Mouse (Mus musculus) limb, embryonic 12.5 days (tissue): ENCODE results near the gene Ugt1a9. TPM values are rescaled to one million over a fixed set of nuclear protein-coding genes. Genes with fewer than 3 reads are reported as not detected.
"Not testable (repeated sequence)": the region's sequence is repeated elsewhere in the genome, so short reads cannot be mapped to it uniquely, and the experiment has no call there.

ENCODE experiments used
- ATAC-seq: fragments of 200-750 bp; cut with Nextera tagmentation; 2 replicates; pipeline ENCODE4 v1.8.0; 2017; ENCODE audit warnings: low read depth, moderate TSS enrichment; ENCODE audit not compliant: insufficient number of reproducible peaks, insufficient read depth, low FRiP score, low TSS enrichment
- H3K27ac ChIP-seq: fragments of 300-500 bp; sonication (generic); 2 replicates; pipeline ENCODE4 v1.5.1; 2016; ENCODE audit warnings: mild to moderate bottlenecking, moderate library complexity
- H3K27me3 ChIP-seq: fragments of 300-500 bp; sonication (generic); 2 replicates; pipeline ENCODE4 v1.6.1; 2016; ENCODE audit warnings: mild to moderate bottlenecking, moderate library complexity
- H3K36me3 ChIP-seq: fragments of 300-500 bp; sonication (generic); 2 replicates; pipeline ENCODE4 v1.6.1; 2016; ENCODE audit warnings: mild to moderate bottlenecking, moderate library complexity
- H3K4me1 ChIP-seq: fragments of 300-500 bp; sonication (generic); replicated peaks from 2 replicates; pipeline ENCODE4 v1.6.1; 2016
- H3K4me2 ChIP-seq: fragments of 300-500 bp; sonication (generic); 2 replicates; pipeline ENCODE4 v1.6.1; 2016; ENCODE audit warnings: mild to moderate bottlenecking, moderate library complexity
- H3K4me3 ChIP-seq: fragments of 300-500 bp; sonication (generic); replicated peaks from 2 replicates; pipeline ENCODE4 v1.5.1; 2016; ENCODE audit warnings: mild to moderate bottlenecking
- H3K9ac ChIP-seq: fragments of 300-500 bp; sonication (generic); replicated peaks from 2 replicates; pipeline ENCODE4 v1.6.1; 2016; ENCODE audit warnings: mild to moderate bottlenecking, moderate library complexity
- H3K9me3 ChIP-seq: fragments of 300-500 bp; sonication (generic); 2 replicates; pipeline ENCODE4 v1.6.1; 2016; ENCODE audit warnings: mild to moderate bottlenecking, moderate library complexity
- WGBS: fragments of 180-500 bp; shearing (Covaris S2); methylation state at CpG from one replicate; pipeline ENCODE4 v1.1.7; 2016; 5-methylcytosine and 5-hydroxymethylcytosine counted together
- polyA plus RNA-seq: library from polyadenylated mRNA; unstranded; fragments of >200 nt; fragmentation: Nextera tagmentation; extraction: Ambion mirVana; gene quantifications from 2 replicates; pipeline ENCODE4 v1.2.1, GENCODE M21; 2016

Ugt1a9 gene
- not detected in 2 replicates for polyA plus RNA-seq

DNA sequence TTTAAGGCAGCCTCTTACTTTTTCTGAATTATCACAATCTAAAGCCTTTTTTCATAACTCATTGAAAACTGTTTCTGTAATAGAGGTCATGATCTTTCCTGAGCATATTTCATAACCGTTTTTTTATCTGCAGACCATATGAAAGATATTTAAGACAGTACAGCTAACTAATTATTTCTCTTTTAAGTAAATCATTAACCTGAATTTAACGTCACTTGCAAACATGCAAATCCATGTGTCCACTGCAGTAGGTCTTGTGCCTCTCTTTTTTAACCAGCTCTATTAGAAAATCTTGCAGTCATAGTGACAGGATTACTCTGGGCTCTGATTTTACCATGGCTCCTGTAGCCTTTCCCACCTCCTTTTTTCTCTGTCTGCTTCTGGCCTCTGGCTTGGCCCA lies at the start of gene Ugt1a9:
Gene Ugt1a9 (plus strand): TSS at position 306 of the 400 bp plus-strand sequence.
- WGBS, result 69% methylated on average over 2 of the region's 2 CpGs
- ATAC-seq, result no peak
- H3K9ac ChIP-seq, result no peak within 1 kb of the TSS
- no peak within 1 kb of the TSS for H3K4me3 ChIP-seq
- H3K27me3 ChIP-seq, result no peaks in the 10 kb centered on the region
- no peak within 1 kb of the TSS for H3K4me2 ChIP-seq
- no peak within 1 kb of the TSS for H3K27ac ChIP-seq
- H3K9me3 ChIP-seq, result no peaks in the 10 kb centered on the region
- H3K4me1 ChIP-seq, result no peaks in the 10 kb centered on the region
- no peaks in the 10 kb centered on the region for H3K36me3 ChIP-seq

DNA sequence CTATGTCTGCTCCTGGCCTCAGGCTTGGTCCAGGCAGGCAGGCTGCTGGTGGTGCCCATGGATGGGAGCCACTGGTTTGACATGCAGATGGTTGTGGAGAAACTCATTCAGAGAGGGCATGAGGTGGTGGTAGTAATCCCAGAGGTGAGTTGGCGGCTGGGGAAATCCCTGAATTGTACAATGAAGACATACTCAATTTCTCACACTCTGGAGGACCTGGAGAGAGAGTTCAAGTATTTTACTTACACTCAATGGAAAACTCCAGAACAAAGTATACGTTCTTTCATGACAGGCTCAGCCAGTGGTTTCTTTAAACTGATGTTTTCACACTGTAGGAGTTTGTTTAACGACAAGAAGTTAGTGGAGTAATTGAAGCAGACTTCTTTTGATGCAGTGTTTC lies 45.4 kb upstream of the Ugt1a9 start:
- whole genome bisulfite sequencing, result 76% methylated on average over 3 of the region's 3 CpGs
- H3K4me3 ChIP-seq, H3K36me3 ChIP-seq, H3K9me3 ChIP-seq, ATAC-seq, H3K4me1 ChIP-seq, H3K27ac ChIP-seq, H3K9ac ChIP-seq, H3K27me3 ChIP-seq, H3K4me2 ChIP-seq: not testable (repeated sequence)

DNA sequence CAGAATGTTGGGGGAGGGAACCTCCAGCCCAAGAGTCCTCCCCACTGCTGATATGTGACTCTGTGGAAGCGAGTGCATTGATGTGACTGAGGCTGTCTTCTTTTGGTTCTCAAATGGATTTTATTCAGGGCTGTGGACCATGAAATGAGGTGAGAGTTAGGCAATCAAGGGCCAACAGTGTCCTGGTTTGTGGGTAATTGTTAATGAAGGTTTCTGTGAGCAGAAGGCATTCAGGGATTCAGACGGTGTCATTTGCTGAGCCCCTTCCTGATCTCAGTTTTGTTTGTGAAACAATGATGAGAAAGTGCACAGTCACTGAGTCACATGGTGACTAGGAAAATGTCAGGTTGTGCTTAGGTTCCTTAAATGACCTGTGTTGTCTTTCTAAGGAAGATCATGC lies 27.6 kb upstream of the Ugt1a9 start:
- WGBS, result 86% methylated on average over 1 of the region's 2 CpGs
- H3K27me3 ChIP-seq, ATAC-seq, H3K36me3 ChIP-seq, H3K4me3 ChIP-seq, H3K9me3 ChIP-seq, H3K9ac ChIP-seq, H3K4me1 ChIP-seq, H3K4me2 ChIP-seq, H3K27ac ChIP-seq: not testable (repeated sequence)

DNA sequence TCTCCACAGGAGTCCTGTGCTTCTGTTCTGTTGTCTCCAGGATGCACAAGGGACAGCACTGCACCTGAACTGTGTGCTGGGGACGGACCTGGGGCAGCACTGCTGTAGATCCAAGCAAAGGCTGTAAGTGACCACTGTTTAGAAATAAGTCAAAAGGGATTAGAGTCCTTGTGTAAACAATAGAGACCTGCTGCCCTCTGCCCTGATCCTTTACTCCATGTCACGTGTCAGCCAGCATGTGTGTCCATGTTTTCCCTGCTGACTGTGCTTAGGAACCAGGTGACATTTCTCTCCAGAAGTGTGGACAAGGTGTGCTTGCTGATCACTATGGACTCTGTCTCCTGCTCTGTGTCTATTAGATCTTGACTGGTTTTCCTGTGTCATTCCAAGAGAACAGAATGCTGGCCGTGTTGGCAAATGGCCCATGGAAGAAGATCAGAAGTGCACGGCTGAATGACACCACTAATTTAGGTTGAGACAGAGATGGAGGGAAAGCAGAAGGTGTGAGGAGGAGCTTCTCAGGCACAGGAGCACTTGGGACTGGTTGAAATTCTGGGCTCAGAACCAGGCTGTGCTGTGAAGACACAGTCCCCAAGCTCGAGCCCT lies 25.7 kb upstream of the Ugt1a9 start:
- not testable (repeated sequence) for H3K9ac ChIP-seq, H3K4me3 ChIP-seq, H3K9me3 ChIP-seq, H3K4me1 ChIP-seq, ATAC-seq, H3K27ac ChIP-seq, H3K4me2 ChIP-seq, H3K27me3 ChIP-seq, H3K36me3 ChIP-seq
- WGBS, result 71% methylated on average over 4 of the region's 5 CpGs

DNA sequence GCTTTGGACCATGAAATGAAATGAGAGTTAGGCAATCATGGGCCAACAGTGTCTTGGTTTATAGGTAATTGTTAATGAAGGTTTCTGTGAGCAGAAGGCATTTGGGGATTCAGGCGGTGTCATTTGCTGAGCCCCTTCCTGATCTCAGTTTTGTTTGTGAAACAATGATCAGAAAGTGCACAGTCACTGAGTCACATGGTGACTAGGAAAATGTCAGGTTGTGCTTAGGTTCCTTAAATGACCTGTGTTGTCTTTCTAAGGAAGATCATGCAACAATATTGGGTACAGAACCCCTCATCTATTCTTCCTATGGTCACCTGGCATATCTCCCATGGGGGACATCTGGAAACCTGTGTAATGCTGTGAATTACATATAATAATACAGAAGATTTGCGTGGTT lies 23.2 kb upstream of the Ugt1a9 start:
- H3K4me3 ChIP-seq, H3K36me3 ChIP-seq, H3K9ac ChIP-seq, H3K4me2 ChIP-seq, ATAC-seq, H3K4me1 ChIP-seq, H3K9me3 ChIP-seq, H3K27me3 ChIP-seq, H3K27ac ChIP-seq: not testable (repeated sequence)
- 89% methylated on average over 2 of the region's 2 CpGs for WGBS

DNA sequence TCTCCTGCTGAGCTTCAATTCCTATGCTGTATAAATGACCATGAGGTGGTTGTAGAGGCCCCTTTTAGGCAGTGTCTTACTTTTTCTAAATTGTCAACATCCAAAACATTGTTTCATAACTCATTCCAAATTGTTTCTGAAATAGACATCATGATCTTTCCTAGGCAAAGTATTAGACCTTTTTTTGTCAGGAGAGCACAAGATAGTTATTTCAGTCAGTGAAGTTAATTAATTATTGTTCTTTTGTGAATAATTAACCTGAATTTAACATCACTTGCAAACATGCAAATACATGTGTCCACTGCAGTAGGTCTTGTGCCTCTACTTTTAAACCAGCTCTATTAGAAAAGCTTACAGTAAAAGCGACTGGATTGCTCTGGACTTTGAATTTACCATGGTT lies 15.5 kb upstream of the Ugt1a9 start, which contains the start of gene Ugt1a10:
Gene Ugt1a10 (plus strand): TSS at position 301 of the 400 bp plus-strand sequence.
- no peaks in the 10 kb centered on the region for H3K36me3 ChIP-seq
- no peaks in the 10 kb centered on the region for H3K27me3 ChIP-seq
- H3K9me3 ChIP-seq, result no peaks in the 10 kb centered on the region
- H3K27ac ChIP-seq, result no peak within 1 kb of the TSS
- WGBS, result 76% methylated on average over 1 of the region's 1 CpGs
- H3K4me1 ChIP-seq, result no peaks in the 10 kb centered on the region
- H3K4me2 ChIP-seq, result no peak within 1 kb of the TSS
- ATAC-seq, result no peak
- no peak within 1 kb of the TSS for H3K9ac ChIP-seq
- H3K4me3 ChIP-seq, result no peak within 1 kb of the TSS

DNA sequence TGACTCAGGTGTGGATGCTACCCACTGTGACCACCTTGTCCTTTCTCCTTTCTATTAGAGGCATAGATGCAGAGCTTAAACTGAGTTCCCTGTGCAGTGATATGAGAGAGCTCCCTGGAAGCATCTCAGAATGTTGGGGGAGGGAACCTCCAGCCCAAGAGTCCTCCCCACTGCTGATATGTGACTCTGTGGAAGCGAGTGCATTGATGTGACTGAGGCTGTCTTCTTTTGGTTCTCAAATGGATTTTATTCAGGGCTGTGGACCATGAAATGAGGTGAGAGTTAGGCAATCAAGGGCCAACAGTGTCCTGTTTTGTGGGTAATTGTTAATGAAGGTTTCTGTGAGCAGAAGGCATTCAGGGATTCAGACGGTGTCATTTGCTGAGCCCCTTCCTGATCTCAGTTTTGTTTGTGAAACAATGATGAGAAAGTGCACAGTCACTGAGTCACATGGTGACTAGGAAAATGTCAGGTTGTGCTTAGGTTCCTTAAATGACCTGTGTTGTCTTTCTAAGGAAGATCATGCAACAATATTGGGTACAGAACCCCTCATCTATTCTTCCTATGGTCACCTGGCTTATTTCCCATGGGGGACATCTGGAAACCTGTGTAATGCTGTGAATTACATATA lies 4.0 kb upstream of the Ugt1a9 start:
- H3K4me3 ChIP-seq, H3K4me2 ChIP-seq, H3K4me1 ChIP-seq, H3K27me3 ChIP-seq, H3K9me3 ChIP-seq, H3K36me3 ChIP-seq, H3K9ac ChIP-seq, ATAC-seq, H3K27ac ChIP-seq: not testable (repeated sequence)
- 83% methylated on average over 1 of the region's 2 CpGs for WGBS

DNA sequence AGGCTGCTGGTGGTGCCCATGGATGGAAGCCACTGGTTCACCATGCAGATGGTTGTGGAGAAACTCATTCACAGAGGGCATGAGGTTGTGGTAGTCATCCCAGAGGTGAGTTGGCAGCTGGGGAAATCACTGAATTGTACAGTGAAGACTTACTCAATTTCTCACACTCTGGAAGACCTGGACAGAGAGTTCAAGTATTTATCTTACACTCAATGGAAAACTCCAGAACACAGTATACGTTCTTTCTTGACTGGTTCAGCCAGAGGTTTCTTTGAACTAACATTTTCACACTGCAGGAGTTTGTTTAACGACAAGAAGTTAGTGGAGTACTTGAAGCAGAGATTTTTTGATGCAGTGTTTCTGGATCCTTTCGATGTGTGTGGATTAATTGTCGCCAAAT lies 302 bp downstream of the Ugt1a9 start:
- Histone ChIP-seq H3K27me3 (no peaks in the 10 kb centered on the region), H3K9ac (no peak overlapping the region), H3K36me3 (no peaks in the 10 kb centered on the region), H3K4me2 (no peak overlapping the region), H3K4me3 (no peak overlapping the region), H3K27ac (no peak overlapping the region), H3K4me1 (no peaks in the 10 kb centered on the region), H3K9me3 (no peaks in the 10 kb centered on the region)
- no peak for ATAC-seq
- WGBS, result 85% methylated on average over 4 of the region's 4 CpGs

DNA sequence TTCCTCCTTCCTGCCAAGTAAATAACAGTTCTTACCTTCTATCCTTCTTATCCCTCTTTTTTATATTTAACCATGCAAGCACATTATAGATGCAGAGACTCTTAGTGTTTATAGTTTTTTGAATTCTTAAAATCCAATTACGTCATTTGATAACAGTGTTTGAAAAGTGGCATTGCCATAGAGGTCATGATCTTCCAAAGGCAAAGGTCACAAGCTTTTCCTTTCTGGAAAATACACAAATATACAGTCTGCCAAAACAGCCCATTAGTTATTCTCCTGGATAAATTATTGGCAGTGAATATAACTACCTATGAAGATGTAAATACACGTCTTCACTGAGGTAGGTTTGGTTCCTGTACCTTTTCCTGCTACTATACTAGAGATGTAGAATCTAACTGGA lies 3.9 kb downstream of the Ugt1a9 start:
- no peak for ATAC-seq
- 81% methylated on average over 2 of the region's 2 CpGs for WGBS
- Histone ChIP-seq H3K4me3 (no peak overlapping the region), H3K27me3 (no peaks in the 10 kb centered on the region), H3K4me1 (no peaks in the 10 kb centered on the region), H3K9me3 (no peaks in the 10 kb centered on the region), H3K36me3 (no peaks in the 10 kb centered on the region), H3K4me2 (no peak overlapping the region), H3K9ac (no peak overlapping the region), H3K27ac (no peak overlapping the region)

DNA sequence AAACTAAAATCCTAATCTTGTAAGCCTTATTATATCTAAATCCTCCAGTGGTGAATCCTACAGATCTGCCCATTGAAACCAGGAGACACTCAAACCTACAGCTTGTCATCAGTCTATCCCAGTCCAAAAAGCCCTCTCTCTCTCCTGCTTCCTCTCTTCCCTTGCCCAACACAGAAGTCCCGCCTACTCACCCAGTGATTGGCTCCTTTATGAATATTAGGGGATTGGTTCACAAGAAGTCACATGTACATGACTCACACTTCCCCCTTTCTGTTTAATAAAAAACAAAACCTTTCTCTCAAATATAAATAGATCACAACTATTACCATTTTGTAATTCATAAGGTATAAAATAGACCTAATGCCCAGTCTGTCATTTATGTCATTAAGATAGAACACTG lies 6.5 kb downstream of the Ugt1a9 start:
- Histone ChIP-seq H3K4me2 (no peak overlapping the region), H3K9ac (no peak overlapping the region)

DNA sequence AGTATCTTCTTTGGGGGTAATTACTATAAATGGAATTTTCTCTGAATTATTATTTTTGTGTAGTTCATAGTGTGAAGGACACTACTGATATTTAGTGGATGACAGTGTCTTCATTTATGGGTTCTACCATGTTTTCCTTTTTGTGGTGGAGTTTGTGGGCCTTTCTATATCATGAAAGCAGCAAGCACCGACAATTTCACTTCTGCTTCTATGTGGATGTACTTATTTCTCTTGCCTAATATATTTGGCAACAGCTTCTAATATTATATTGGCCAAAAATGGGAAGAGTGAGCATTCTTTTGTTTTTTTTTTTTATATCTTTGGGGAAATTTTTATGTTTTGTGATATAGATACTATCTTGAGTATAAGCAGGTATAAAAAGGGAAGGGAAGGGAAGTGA lies 11.1 kb downstream of the Ugt1a9 start:
- no peaks in the 10 kb centered on the region for H3K27me3 ChIP-seq
- H3K4me1 ChIP-seq, result no peaks in the 10 kb centered on the region
- H3K4me2 ChIP-seq, result no peak overlapping the region
- ATAC-seq, result no peak
- no peaks in the 10 kb centered on the region for H3K36me3 ChIP-seq
- no peak overlapping the region for H3K27ac ChIP-seq
- whole genome bisulfite sequencing, result 98% methylated on average over 1 of the region's 1 CpGs
- no peak overlapping the region for H3K9ac ChIP-seq
- H3K4me3 ChIP-seq, result no peak overlapping the region
- H3K9me3 ChIP-seq, result no peaks in the 10 kb centered on the region

More for the DNA sequence above, 6.5 kb downstream of the Ugt1a9 start:
- Histone ChIP-seq H3K4me3 (no peak overlapping the region), H3K4me1 (no peaks in the 10 kb centered on the region), H3K36me3 (no peaks in the 10 kb centered on the region), H3K27me3 (no peaks in the 10 kb centered on the region), H3K27ac (no peak overlapping the region), H3K9me3 (no peaks in the 10 kb centered on the region)
- 83% methylated on average over 1 of the region's 1 CpGs for WGBS
- no peak for ATAC-seq

DNA sequence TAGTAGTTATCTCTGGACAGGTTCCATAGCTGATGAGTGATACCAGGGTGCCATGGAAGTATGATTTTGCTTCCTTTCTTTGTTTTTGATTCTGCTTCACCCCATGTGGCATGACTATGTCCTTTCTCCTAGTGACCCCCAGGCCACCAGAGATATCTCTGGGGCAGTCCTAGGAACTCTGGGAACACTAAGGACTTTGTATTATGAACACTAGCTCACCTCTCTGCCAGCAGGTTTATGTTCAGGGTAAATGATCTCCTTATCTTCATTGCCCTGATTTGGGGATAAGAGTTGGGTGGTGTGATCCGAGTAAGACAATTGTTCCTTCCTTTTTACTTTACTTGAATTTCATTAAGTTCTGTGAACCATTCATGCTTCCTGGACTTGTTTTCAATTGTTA lies 15.5 kb downstream of the Ugt1a9 start:
- no peak overlapping the region for H3K4me3 ChIP-seq
- no peak overlapping the region for H3K27ac ChIP-seq
- no peak overlapping the region for H3K4me2 ChIP-seq
- ATAC-seq, result no peak
- no peaks in the 10 kb centered on the region for H3K9me3 ChIP-seq
- no peaks in the 10 kb centered on the region for H3K4me1 ChIP-seq
- H3K9ac ChIP-seq, result no peak overlapping the region
- H3K27me3 ChIP-seq, result no peaks in the 10 kb centered on the region
- H3K36me3 ChIP-seq, result no peaks in the 10 kb centered on the region
- 83% methylated on average over 1 of the region's 1 CpGs for WGBS
